ENCODE assay signal across 10 mouse cellular contexts in the genomic region with DNA sequence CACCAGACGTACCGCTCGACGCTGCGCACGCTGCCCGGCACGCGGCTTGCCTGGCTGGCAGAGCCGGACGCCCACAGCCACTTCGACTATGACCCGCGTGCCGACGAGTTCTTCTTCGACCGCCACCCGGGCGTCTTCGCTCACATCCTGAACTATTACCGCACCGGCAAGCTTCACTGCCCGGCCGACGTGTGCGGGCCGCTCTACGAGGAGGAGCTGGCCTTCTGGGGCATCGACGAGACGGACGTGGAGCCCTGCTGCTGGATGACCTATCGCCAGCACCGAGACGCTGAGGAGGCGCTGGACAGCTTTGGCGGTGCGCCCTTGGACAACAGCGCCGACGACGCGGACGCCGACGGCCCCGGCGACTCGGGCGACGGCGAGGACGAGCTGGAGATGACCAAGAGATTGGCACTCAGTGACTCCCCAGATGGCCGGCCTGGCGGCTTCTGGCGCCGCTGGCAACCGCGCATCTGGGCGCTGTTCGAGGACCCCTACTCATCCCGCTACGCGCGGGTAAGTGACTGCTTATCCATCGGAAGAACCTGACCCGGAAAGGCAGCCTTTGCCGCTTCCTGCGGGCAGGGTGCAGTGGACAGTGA. TPM values are rescaled to one million over a fixed set of nuclear protein-coding genes. Genes with fewer than 3 reads are reported as not detected.
DNase-seq lines count a peak whose midpoint lies in the region; ATAC-seq and TF ChIP-seq lines count a peak whose summit lies in the region.
"Had no signal": no experiment of that assay in that cellular context is flagged by ENCODE, and none has a peak within 500 bp of the region (broad histone marks: within the 10 kb centered on the region; RNA-seq: fewer than 3 reads in every experiment).

No protein-coding gene starts in this region.

- peaks cover 78% of the 10 kb centered on the region for H3K27me3 ChIP-seq in liver, embryonic 12.5 days (replicated peaks)
- peaks cover 68% of the 10 kb centered on the region for H3K27me3 ChIP-seq in liver, embryonic 11.5 days (replicated peaks; ENCODE audit: control insufficient read depth, insufficient read depth, low read length)
- peaks cover 73% of the 10 kb centered on the region for H3K27me3 ChIP-seq in hindbrain, embryonic 10.5 days (ENCODE audit: insufficient read depth, poor library complexity, severe bottlenecking)
- H3K27me3 ChIP-seq in neural tube, embryonic 12.5 days (replicated peaks) = peaks cover 67% of the 10 kb centered on the region

- peaks cover 17% of the 10 kb centered on the region; the same call in 1 of the 2 replicates for H3K4me1 ChIP-seq in liver, embryonic 12.5 days
- 0 out of 2 replicates have a peak, but pooled peaks cover 6% of the 10 kb centered on the region for H3K4me1 ChIP-seq in liver, embryonic 11.5 days (replicated peaks; ENCODE audit: control insufficient read depth, insufficient read depth, low read length)
- H3K4me1 ChIP-seq in cortical plate, adult 2 months (ENCODE audit: control insufficient read depth, insufficient read depth, low read length) = peaks cover 1% of the 10 kb centered on the region; the same call in 1 of the 2 replicates
- H3K4me1 ChIP-seq in hindbrain, embryonic 10.5 days (replicated peaks) = peaks cover 44% of the 10 kb centered on the region
- peaks cover 44% of the 10 kb centered on the region for H3K4me1 ChIP-seq in neural tube, embryonic 12.5 days

- no peak overlapping the region for H3K4me3 ChIP-seq in liver, embryonic 12.5 days
- H3K4me3 ChIP-seq in liver, embryonic 11.5 days (ENCODE audit: low read depth, low read length) = no peak overlapping the region; the same call in 1 of the 2 replicates
- H3K4me3 ChIP-seq in cortical plate, adult 2 months (ENCODE audit: insufficient read depth, low read length) = peak overlapping the region; percentile 81
- H3K4me3 ChIP-seq in hindbrain, embryonic 10.5 days = peak overlapping the region; percentile 66
- peak overlapping the region; percentile 68 for H3K4me3 ChIP-seq in neural tube, embryonic 12.5 days
- H3K4me3 ChIP-seq: liver, embryonic 15.5 days had no signal

- ATAC-seq in liver, embryonic 12.5 days = no peak
- ATAC-seq in liver, embryonic 11.5 days (replicated peaks; ENCODE audit: low FRiP score) = no peak
- ATAC-seq in neural tube, embryonic 12.5 days (ENCODE audit: low FRiP score, low read depth) = peak; percentile 1; the same call in 1 of the 2 replicates

- no peak for TF ChIP-seq CTCF in cortical plate, adult 2 months (IDR thresholded peaks at IDR 0.05; ENCODE audit: extremely low read depth, insufficient read depth, low read length)

- WGBS in liver, embryonic 12.5 days (ENCODE audit: insufficient replicate concordance) = 13% methylated on average over 70 of the region's 70 CpGs
- 11% methylated on average over 70 of the region's 70 CpGs for WGBS in liver, embryonic 11.5 days
- WGBS in hindbrain, embryonic 10.5 days = 10% methylated on average over 70 of the region's 70 CpGs
- WGBS in neural tube, embryonic 12.5 days = 15% methylated on average over 70 of the region's 70 CpGs

- DNase-seq in liver, embryonic 11.5 days (ENCODE audit: low spot score) = no peak
- DNase-seq in hindbrain, embryonic 10.5 days (ENCODE audit: low spot score) = peak; percentile 34
- no peak for DNase-seq in lung, postnatal 10 days
- DNase-seq in lung, postnatal 25 days (ENCODE audit: low spot score) = no peak
- DNase-seq in thymus, postnatal 25 days = no peak
- DNase-seq: kidney, adult 8-10 months had no signal

- no peak overlapping the region for H3K9ac ChIP-seq in liver, embryonic 12.5 days
- no peak overlapping the region for H3K9ac ChIP-seq in liver, embryonic 11.5 days (ENCODE audit: low read depth, low read length)
- H3K9ac ChIP-seq in neural tube, embryonic 12.5 days = peak overlapping the region; percentile 84
- H3K9ac ChIP-seq: liver, embryonic 15.5 days had no signal

- H3K9me3 ChIP-seq in liver, embryonic 12.5 days (replicated peaks) = no peaks in the 10 kb centered on the region
- no peaks in the 10 kb centered on the region for H3K9me3 ChIP-seq in liver, embryonic 11.5 days (ENCODE audit: control insufficient read depth, low read length)
- no peaks in the 10 kb centered on the region for H3K9me3 ChIP-seq in hindbrain, embryonic 10.5 days
- H3K9me3 ChIP-seq in neural tube, embryonic 12.5 days = no peaks in the 10 kb centered on the region
- H3K9me3 ChIP-seq: liver, embryonic 15.5 days had no signal

- H3K4me2 ChIP-seq in liver, embryonic 12.5 days = peak overlapping the region; percentile 73; the same call in 1 of the 2 replicates
- H3K4me2 ChIP-seq in liver, embryonic 11.5 days = no peak overlapping the region; the same call in 1 of the 2 replicates
- H3K4me2 ChIP-seq in neural tube, embryonic 12.5 days (replicated peaks) = peak overlapping the region; percentile 77
- H3K4me2 ChIP-seq: liver, embryonic 15.5 days had no signal

- no peaks in the 10 kb centered on the region for H3K36me3 ChIP-seq in liver, embryonic 12.5 days
- H3K36me3 ChIP-seq in liver, embryonic 11.5 days (ENCODE audit: control insufficient read depth, insufficient read depth, low read length) = no peaks in the 10 kb centered on the region
- no peaks in the 10 kb centered on the region for H3K36me3 ChIP-seq in hindbrain, embryonic 10.5 days
- H3K36me3 ChIP-seq in neural tube, embryonic 12.5 days = no peaks in the 10 kb centered on the region
- H3K36me3 ChIP-seq: liver, embryonic 15.5 days had no signal

- no peak overlapping the region for H3K27ac ChIP-seq in liver, embryonic 12.5 days
- no peak overlapping the region for H3K27ac ChIP-seq in liver, embryonic 11.5 days (ENCODE audit: low read depth, low read length)
- H3K27ac ChIP-seq in cortical plate, adult 2 months (ENCODE audit: insufficient read depth, low read length) = peak overlapping the region; percentile 94
- H3K27ac ChIP-seq in hindbrain, embryonic 10.5 days = peak overlapping the region; percentile 84
- H3K27ac ChIP-seq in neural tube, embryonic 12.5 days = no peak overlapping the region
- H3K27ac ChIP-seq: liver, embryonic 15.5 days had no signal

- TF ChIP-seq POLR2A in cortical plate, adult 2 months (IDR thresholded peaks at IDR 0.05; ENCODE audit: extremely low read depth, insufficient read depth, low read length) = no peak

RNA-seq across cellular contexts. Expression of gene Kcnc1, which starts 1.5 kb away (rescaled TPM):
- 0.10 and 0.17 TPM in 2 replicates for polyA plus RNA-seq in liver, embryonic 12.5 days (2016; fragmentation: Nextera tagmentation; extraction: Ambion mirVana)
- 0.25 and 0.32 TPM in 2 replicates for polyA plus RNA-seq in liver, embryonic 11.5 days (2014; fragmentation: Nextera tagmentation; extraction: Ambion mirVana)
- polyA plus RNA-seq in cortical plate, adult 2 months (2012; rRNA removed) = 80.3 and 85.7 TPM in 2 replicates
- 0.83 and 2.3 TPM in 2 replicates for polyA plus RNA-seq in hindbrain, embryonic 10.5 days (2016; fragmentation: Nextera tagmentation; extraction: Ambion mirVana)
- polyA plus RNA-seq in neural tube, embryonic 12.5 days (2016; fragmentation: Nextera tagmentation; extraction: Ambion mirVana) = 7.3 and 9.7 TPM in 2 replicates
- polyA plus RNA-seq: liver, embryonic 15.5 days had no signal

RNA-seq across cellular contexts. Expression of gene Myod1, which starts 21.6 kb away (rescaled TPM):
- polyA plus RNA-seq in liver, embryonic 12.5 days (2016; fragmentation: Nextera tagmentation; extraction: Ambion mirVana) = 0.36 and 1.4 TPM in 2 replicates
- polyA plus RNA-seq in liver, embryonic 11.5 days (2014; fragmentation: Nextera tagmentation; extraction: Ambion mirVana) = 2.1 and 2.3 TPM in 2 replicates
- 0.10 and 0.25 TPM in 2 replicates for polyA plus RNA-seq in cortical plate, adult 2 months (2012; rRNA removed)
- polyA plus RNA-seq in hindbrain, embryonic 10.5 days (2016; fragmentation: Nextera tagmentation; extraction: Ambion mirVana) = 0.18 and 0.25 TPM in 2 replicates
- polyA plus RNA-seq in neural tube, embryonic 12.5 days (2016; fragmentation: Nextera tagmentation; extraction: Ambion mirVana) = 10.8 and 13.5 TPM in 2 replicates

Comparison
In these comparisons a context has a peak if more than half of its experiments do, and no peak if none do; other contexts are left out.
1. H3K27ac ChIP-seq: peak in cortical plate, adult 2 months (single experiment) and hindbrain, embryonic 10.5 days (single experiment); none in liver, embryonic 12.5 days (single experiment), liver, embryonic 11.5 days (single experiment) and neural tube, embryonic 12.5 days (single experiment).
2. H3K4me3 ChIP-seq: peak in cortical plate, adult 2 months (single experiment), hindbrain, embryonic 10.5 days (single experiment) and neural tube, embryonic 12.5 days (single experiment); none in liver, embryonic 12.5 days (single experiment) and liver, embryonic 11.5 days (single experiment).